Mouse (Mus musculus) C2C12 (cell line): ENCODE data around the gene Epas1. TPM values are rescaled to one million over a fixed set of nuclear protein-coding genes. Genes with fewer than 3 reads are reported as not detected.

Experiments
- H3K27me3 ChIP-seq: one replicate; pipeline ENCODE4 v1.6.1; 2011; ENCODE audit not compliant: control insufficient read depth, insufficient read depth, insufficient read length
- H3K36me3 ChIP-seq: one replicate; pipeline ENCODE4 v1.6.1; 2011; ENCODE audit not compliant: control insufficient read depth, insufficient read depth
- H3K4me3 ChIP-seq: one replicate; pipeline ENCODE4 v1.5.1; 2011; ENCODE audit warnings: mild to moderate bottlenecking, control low read depth; ENCODE audit not compliant: poor library complexity, insufficient read depth, severe bottlenecking
- H3K79me2 ChIP-seq: one replicate; pipeline ENCODE4 v1.6.1; 2011; ENCODE audit not compliant: control insufficient read depth, insufficient read depth
- H3K79me3 ChIP-seq: one replicate; pipeline ENCODE4 v1.6.1; 2011; ENCODE audit warnings: low read depth, control low read depth
- H3ac ChIP-seq: one replicate; pipeline ENCODE3; 2011; ENCODE audit warnings: low read depth; ENCODE audit not compliant: control insufficient read depth, insufficient read length
- CEBPB ChIP-seq: IDR thresholded peaks from one replicate; pipeline ENCODE4 v1.6.1; 2011; ENCODE audit warnings: low read depth, mild to moderate bottlenecking, control low read depth, moderate library complexity
- CTCF ChIP-seq: IDR thresholded peaks from one replicate; pipeline ENCODE4 v1.5.1; 2011; ENCODE audit not compliant: control insufficient read depth, insufficient read depth, insufficient read length
- FOSL1 ChIP-seq: IDR thresholded peaks from one replicate; pipeline ENCODE4 v1.8.0; 2011; ENCODE audit warnings: mild to moderate bottlenecking, low read length; ENCODE audit not compliant: poor library complexity, insufficient read depth, severe bottlenecking
- MAX ChIP-seq: IDR thresholded peaks from one replicate; pipeline ENCODE4 v1.6.1; 2011; ENCODE audit warnings: mild to moderate bottlenecking, control low read depth
- MYOD1 ChIP-seq: IDR thresholded peaks from one replicate; pipeline ENCODE4 v1.6.1; 2011; ENCODE audit warnings: low read depth; ENCODE audit not compliant: control insufficient read depth, insufficient read length
- MYOG ChIP-seq: IDR thresholded peaks from one replicate; pipeline ENCODE4 v1.6.1; 2011; ENCODE audit not compliant: control insufficient read depth, insufficient read length; ENCODE audit errors: extremely low read depth
- USF1 ChIP-seq: IDR thresholded peaks from one replicate; pipeline ENCODE4 v1.6.1; 2011; ENCODE audit warnings: low read depth, mild to moderate bottlenecking, control low read depth, moderate library complexity
- polyA plus RNA-seq: library from polyadenylated mRNA; unstranded; fragments of >200 nt; fragmentation: generic; extraction: Trizol; gene quantifications from one replicate; pipeline ENCODE4 v1.2.1, GENCODE M21; 2012; ENCODE audit warnings: missing spikeins

Epas1 gene
- polyA plus RNA-seq, 1 experiment, result 0.05 TPM

GRCm38 (mm10) chr17:86850700-86851337 lies 97.3 kb downstream of the Epas1 start:
- Histone ChIP-seq H3K79me3 (no peaks in the 10 kb centered on the region), H3K4me3 (no peak overlapping the region), H3K79me2 (no peaks in the 10 kb centered on the region), H3K27me3 (peaks cover 5% of the 10 kb centered on the region), H3K36me3 (no peaks in the 10 kb centered on the region), H3ac (no peak overlapping the region)
- TF ChIP-seq CTCF (no peak), MYOG (no peak), MAX (no peak), MYOD1 (no peak), CEBPB (no peak), USF1 (no peak), FOSL1 (no peak)

- Histone ChIP-seq H3ac (no peak overlapping the region), H3K36me3 (no peaks in the 10 kb centered on the region)
These were observed 98.3 kb downstream of the Epas1 start for GRCm38 (mm10) chr17:86851782-86852181.

GRCm38 (mm10) chr17:86852591-86853031 lies 99.1 kb downstream of the Epas1 start:
- peaks cover 5% of the 10 kb centered on the region for H3K27me3 ChIP-seq
- no peak overlapping the region for H3ac ChIP-seq
- no peaks in the 10 kb centered on the region for H3K36me3 ChIP-seq
- no peaks in the 10 kb centered on the region for H3K79me3 ChIP-seq
- no peak for TF ChIP-seq MYOG
- TF ChIP-seq FOSL1, result no peak
- no peak for TF ChIP-seq CTCF
- TF ChIP-seq MAX, result no peak
- no peaks in the 10 kb centered on the region for H3K79me2 ChIP-seq
- H3K4me3 ChIP-seq, result no peak overlapping the region

More at GRCm38 (mm10) chr17:86851782-86852181, 98.3 kb downstream of the Epas1 start:
- peaks cover 5% of the 10 kb centered on the region for H3K27me3 ChIP-seq
- H3K79me3 ChIP-seq, result no peaks in the 10 kb centered on the region
- no peak overlapping the region for H3K4me3 ChIP-seq
- H3K79me2 ChIP-seq, result no peaks in the 10 kb centered on the region
- TF ChIP-seq FOSL1 (no peak), USF1 (no peak), MAX (no peak), CEBPB (no peak), MYOD1 (no peak), MYOG (no peak), CTCF (no peak)

- Histone ChIP-seq H3K79me3 (no peaks in the 10 kb centered on the region), H3K27me3 (no peaks in the 10 kb centered on the region), H3K36me3 (no peaks in the 10 kb centered on the region), H3ac (no peak overlapping the region), H3K4me3 (no peak overlapping the region), H3K79me2 (no peaks in the 10 kb centered on the region)
- TF ChIP-seq MYOG (no peak), MYOD1 (no peak), USF1 (no peak), CEBPB (no peak), CTCF (no peak), MAX (no peak), FOSL1 (no peak)
These were observed 117.1 kb downstream of the Epas1 start for GRCm38 (mm10) chr17:86870586-86870985.

- Histone ChIP-seq H3K79me2 (no peaks in the 10 kb centered on the region), H3K27me3 (no peaks in the 10 kb centered on the region), H3ac (no peak overlapping the region), H3K36me3 (no peaks in the 10 kb centered on the region), H3K4me3 (no peak overlapping the region), H3K79me3 (no peaks in the 10 kb centered on the region)
- TF ChIP-seq MAX, result no peak
These were observed 119.1 kb downstream of the Epas1 start for GRCm38 (mm10) chr17:86872643-86873042.

GRCm38 (mm10) chr17:86876940-86877339 lies 123.4 kb downstream of the Epas1 start:
- Histone ChIP-seq H3K4me3 (no peak overlapping the region), H3K36me3 (no peaks in the 10 kb centered on the region), H3K27me3 (no peaks in the 10 kb centered on the region), H3ac (no peak overlapping the region), H3K79me2 (no peaks in the 10 kb centered on the region), H3K79me3 (no peaks in the 10 kb centered on the region)
- TF ChIP-seq USF1, result no peak
- TF ChIP-seq FOSL1, result no peak
- no peak for TF ChIP-seq MYOG
- no peak for TF ChIP-seq MYOD1
- no peak for TF ChIP-seq MAX
- TF ChIP-seq CTCF, result no peak
- TF ChIP-seq CEBPB, result no peak
